Mouse (Mus musculus) stomach, postnatal 0 days (tissue): ENCODE data around the gene Nr2f1. TPM values are rescaled to one million over a fixed set of nuclear protein-coding genes. Genes with fewer than 3 reads are reported as not detected.

Source experiments
- ATAC-seq: fragments of 200-750 bp; cut with Nextera tagmentation; 2 replicates; pipeline ENCODE4 v1.8.0; 2017; ENCODE audit not compliant: low FRiP score, low TSS enrichment
- DNase-seq: peaks from one replicate; pipeline ENCODE4 v3.0.0-alpha.2; 2016; ENCODE audit warnings: low spot score
- H3K27ac ChIP-seq: fragments of 300-500 bp; sonication (generic); replicated peaks from 2 replicates; pipeline ENCODE4 v1.5.1; 2014; ENCODE audit warnings: mild to moderate bottlenecking, control low read depth
- H3K27me3 ChIP-seq: fragments of 300-500 bp; sonication (generic); 2 replicates; pipeline ENCODE4 v1.6.1; 2014; ENCODE audit warnings: low read length; ENCODE audit not compliant: control insufficient read depth, insufficient read depth
- H3K36me3 ChIP-seq: fragments of 300-500 bp; sonication (generic); 2 replicates; pipeline ENCODE4 v1.6.1; 2014; ENCODE audit warnings: low read length, mixed read lengths; ENCODE audit not compliant: control insufficient read depth, insufficient read depth
- H3K4me1 ChIP-seq: fragments of 300-500 bp; sonication (generic); replicated peaks from 2 replicates; pipeline ENCODE4 v1.6.1; 2014; ENCODE audit warnings: antibody characterized with exemption; ENCODE audit not compliant: control insufficient read depth, insufficient read depth
- H3K4me2 ChIP-seq: fragments of 300-500 bp; sonication (generic); replicated peaks from 2 replicates; pipeline ENCODE4 v1.6.1; 2014; ENCODE audit warnings: low read depth, mild to moderate bottlenecking, control low read depth, moderate library complexity
- H3K4me3 ChIP-seq: fragments of 300-500 bp; sonication (generic); 2 replicates; pipeline ENCODE4 v1.5.1; 2014; ENCODE audit warnings: low read depth, low read length, control low read depth
- H3K9ac ChIP-seq: fragments of 300-500 bp; sonication (generic); 2 replicates; pipeline ENCODE4 v1.6.1; 2014; ENCODE audit warnings: mild to moderate bottlenecking, low read length, control low read depth, mixed read lengths
- H3K9me3 ChIP-seq: fragments of 300-500 bp; sonication (generic); 2 replicates; pipeline ENCODE4 v1.6.1; 2016; ENCODE audit warnings: low read length; ENCODE audit not compliant: control insufficient read depth
- CTCF ChIP-seq: IDR thresholded peaks from 2 replicates; pipeline ENCODE4 v1.5.1; 2016; ENCODE audit warnings: antibody characterized with exemption, low read depth, mild to moderate bottlenecking, moderate library complexity
- EP300 ChIP-seq: optimal IDR thresholded peaks from 2 replicates; pipeline ENCODE3; 2016; ENCODE audit warnings: antibody characterized with exemption
- WGBS: fragments of 180-500 bp; shearing (Covaris S2); extraction: QIAGEN DNeasy Blood & Tissue Kit; methylation state at CpG from one replicate; pipeline ENCODE4 v1.1.7; 2014; 5-methylcytosine and 5-hydroxymethylcytosine counted together
- polyA plus RNA-seq: library from polyadenylated mRNA; unstranded; fragments of >200 nt; fragmentation: Nextera tagmentation; extraction: Ambion mirVana; gene quantifications from 2 replicates; pipeline ENCODE4 v1.2.1, GENCODE M21; 2015

Gene Nr2f1
- polyA plus RNA-seq, 1 experiment from 2014 or later = 5.8 TPM

DNA sequence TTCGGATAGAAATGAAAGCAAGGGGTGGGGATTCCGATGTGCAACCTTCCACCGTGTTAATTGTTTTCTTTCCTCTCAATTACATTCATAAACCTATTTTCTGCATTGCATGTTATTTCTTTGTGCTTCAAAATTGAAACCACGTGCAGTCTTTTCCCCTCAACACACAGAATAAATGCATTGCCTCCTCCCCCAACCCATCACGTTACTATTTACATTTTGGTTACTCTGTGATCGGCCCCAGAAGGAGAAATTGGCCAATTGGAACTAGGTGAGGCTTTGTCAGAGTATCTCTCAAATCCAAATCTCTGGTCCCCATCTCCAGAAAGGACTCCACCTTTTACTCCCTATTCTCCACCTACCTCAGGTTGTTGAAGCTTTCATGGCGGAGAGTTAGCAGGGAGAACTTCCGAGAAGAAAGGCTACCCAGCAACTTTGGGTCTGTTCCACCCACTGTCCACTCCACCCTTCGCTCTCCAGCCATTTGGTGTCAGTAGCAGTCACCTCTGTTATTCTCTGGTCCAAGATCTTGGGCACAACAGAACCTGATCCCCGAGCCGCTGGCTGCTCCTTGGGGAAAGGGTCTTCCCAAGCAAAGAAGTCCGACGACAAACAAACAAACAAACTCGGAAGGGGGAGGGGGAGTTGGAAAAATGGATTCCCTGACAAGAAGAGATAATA lies 14.6 kb downstream of the Nr2f1 start:
- Histone ChIP-seq H3K9me3 (no peaks in the 10 kb centered on the region), H3K36me3 (no peaks in the 10 kb centered on the region; the same call in 1 of the 2 replicates), H3K4me2 (no peak overlapping the region), H3K27ac (no peak overlapping the region), H3K4me3 (no peak overlapping the region), H3K27me3 (0 out of 2 replicates have a peak, but pooled peaks cover 2% of the 10 kb centered on the region), H3K4me1 (no peaks in the 10 kb centered on the region), H3K9ac (no peak overlapping the region)
- DNase-seq (no peak), ATAC-seq (no peak)
- WGBS = 26% methylated on average over 14 of the region's 14 CpGs
- no peak for TF ChIP-seq EP300

DNA sequence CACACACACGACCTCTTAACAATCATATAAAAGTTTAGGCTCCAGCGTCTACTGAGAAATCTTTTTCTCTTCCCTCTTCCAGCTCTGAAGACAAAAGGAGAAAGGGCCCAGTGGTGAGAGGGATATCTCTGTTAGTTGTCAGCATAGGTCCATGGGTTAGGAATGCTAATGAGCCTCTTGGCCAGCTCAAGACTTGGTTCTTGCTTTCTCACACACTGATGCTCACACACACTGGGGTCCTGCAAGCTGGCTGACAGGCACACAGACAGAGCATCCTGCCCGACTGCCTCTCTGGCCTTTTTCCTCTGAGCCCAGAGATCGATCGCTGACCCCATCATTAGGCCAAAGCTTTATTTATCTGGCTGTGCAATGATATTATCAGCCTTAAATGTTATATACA lies 15.6 kb downstream of the Nr2f1 start:
- Histone ChIP-seq H3K9ac (no peak overlapping the region), H3K4me1 (no peaks in the 10 kb centered on the region), H3K27me3 (0 out of 2 replicates have a peak, but pooled peaks cover 2% of the 10 kb centered on the region), H3K9me3 (no peaks in the 10 kb centered on the region), H3K27ac (no peak overlapping the region), H3K4me2 (no peak overlapping the region), H3K4me3 (no peak overlapping the region), H3K36me3 (no peaks in the 10 kb centered on the region)
- TF ChIP-seq CTCF (no peak), EP300 (no peak)
- no peak for DNase-seq
- ATAC-seq = no peak
- 38% methylated on average over 5 of the region's 5 CpGs for WGBS

DNA sequence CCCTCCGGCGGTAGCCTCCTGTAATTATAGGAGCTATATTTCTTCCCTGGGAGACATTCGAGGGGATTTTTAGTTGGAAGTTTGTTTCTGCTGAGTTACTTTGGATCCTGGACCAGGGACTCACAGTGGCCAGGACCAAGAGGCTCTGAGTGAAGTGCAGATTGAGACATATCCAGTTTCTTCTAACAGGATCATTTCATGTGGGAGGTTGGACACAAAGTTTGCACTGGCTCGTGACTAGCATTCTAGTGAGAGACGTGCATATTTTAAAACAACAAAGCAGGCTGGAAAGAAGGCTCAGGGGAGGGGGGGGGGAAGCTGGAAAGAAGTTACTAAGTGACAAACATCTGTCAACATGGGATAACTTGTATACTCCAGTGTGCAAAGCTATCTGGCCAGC lies 16.6 kb downstream of the Nr2f1 start:
- Histone ChIP-seq H3K9ac (no peak overlapping the region), H3K4me1 (no peaks in the 10 kb centered on the region)

DNA sequence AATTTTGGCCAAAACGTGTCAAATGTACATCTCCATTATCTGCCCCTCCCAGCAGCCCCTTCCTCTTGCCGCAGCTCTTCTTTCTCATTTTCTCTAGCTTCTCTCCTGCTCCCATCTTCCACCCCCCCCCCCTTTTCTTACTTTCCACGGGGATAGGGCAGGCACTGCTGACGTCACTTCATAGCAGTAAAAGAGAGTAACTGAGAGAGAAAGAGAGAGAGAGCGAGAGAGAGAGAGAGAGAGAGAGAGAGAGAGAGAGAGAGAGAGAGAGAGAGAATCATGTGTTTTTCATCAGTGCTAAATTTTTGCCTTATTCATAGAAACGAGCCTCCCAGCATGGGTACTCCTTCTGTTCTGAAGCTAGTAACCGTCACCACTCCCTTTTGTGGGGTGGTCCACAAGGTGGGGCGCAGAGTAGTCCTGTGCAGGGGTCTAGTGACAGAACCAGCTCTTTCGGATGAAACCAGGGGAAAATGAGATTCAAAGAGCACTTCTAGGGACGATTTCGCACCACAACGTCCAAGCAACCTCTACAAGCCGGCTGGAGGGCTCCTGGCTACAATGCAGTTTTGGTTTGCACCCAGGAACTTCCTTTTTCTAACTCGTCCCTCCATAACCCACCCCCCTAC lies 17.5 kb downstream of the Nr2f1 start:
- ATAC-seq (no peak), DNase-seq (no peak)
- H3K27me3 ChIP-seq = 0 out of 2 replicates have a peak, but pooled peaks cover 2% of the 10 kb centered on the region
- H3K9me3 ChIP-seq = no peaks in the 10 kb centered on the region
- H3K27ac ChIP-seq = peak overlapping the region; percentile 56; the same call in 1 of the 2 replicates
- no peaks in the 10 kb centered on the region for H3K4me1 ChIP-seq
- peak overlapping the region; percentile 56 for H3K4me2 ChIP-seq
- TF ChIP-seq EP300 (no peak), CTCF (no peak)
- no peaks in the 10 kb centered on the region for H3K36me3 ChIP-seq
- H3K4me3 ChIP-seq = peak overlapping the region; percentile 34
- WGBS = 9% methylated on average over 14 of the region's 14 CpGs
- H3K9ac ChIP-seq = 0 out of 2 replicates have a peak overlapping the region, but pooled peaks have one; percentile 31

More for the DNA sequence above, 16.6 kb downstream of the Nr2f1 start:
- Histone ChIP-seq H3K4me3 (no peak overlapping the region), H3K27ac (peak overlapping the region; percentile 24; the same call in 1 of the 2 replicates), H3K36me3 (no peaks in the 10 kb centered on the region), H3K27me3 (0 out of 2 replicates have a peak, but pooled peaks cover 2% of the 10 kb centered on the region), H3K4me2 (peak overlapping the region; percentile 56), H3K9me3 (no peaks in the 10 kb centered on the region)
- ATAC-seq (no peak), DNase-seq (no peak)
- WGBS = 17% methylated on average over 5 of the region's 5 CpGs
- TF ChIP-seq CTCF (no peak), EP300 (no peak)

DNA sequence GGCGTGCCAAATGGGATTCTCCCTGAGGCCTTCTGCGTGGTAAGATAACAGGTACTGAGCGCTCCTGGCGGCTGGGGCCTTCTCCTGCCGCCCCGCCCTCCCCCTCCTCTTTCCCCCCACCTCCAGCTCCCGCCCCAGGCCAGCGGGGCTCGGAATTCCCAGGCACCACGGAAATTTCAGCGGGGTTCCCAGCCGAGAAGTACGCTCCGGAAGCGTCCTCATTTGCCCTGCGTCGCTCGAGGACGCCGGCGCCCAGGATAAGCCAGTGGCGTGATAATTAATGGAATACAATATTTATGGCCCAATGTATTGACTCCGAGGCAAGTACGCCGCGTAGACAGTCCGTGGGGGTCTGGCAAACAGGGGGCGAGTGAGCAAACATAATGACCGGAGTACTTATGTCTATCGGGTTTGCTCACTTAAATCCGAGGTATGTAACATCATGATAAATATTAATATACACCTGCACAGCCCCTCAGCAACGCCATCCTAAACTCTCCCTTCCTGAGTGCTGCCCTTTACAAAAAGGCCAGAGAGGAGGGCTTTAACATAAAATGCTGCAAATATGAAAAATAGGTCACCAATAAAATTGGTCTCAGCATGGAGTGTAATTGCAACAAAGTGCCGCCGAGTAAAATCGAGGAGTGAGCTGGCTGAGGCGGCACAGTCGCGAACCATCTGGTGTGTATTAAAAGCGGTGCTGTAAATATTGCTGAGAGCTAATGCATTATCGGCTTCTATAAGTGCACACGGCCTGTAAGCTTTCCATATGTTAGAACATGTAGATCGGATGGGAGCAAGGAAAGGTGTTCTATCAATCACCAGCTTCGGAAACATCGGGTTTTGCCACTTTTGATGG lies 18.3 kb downstream of the Nr2f1 start:
- 0 out of 2 replicates have a peak, but pooled peaks cover 2% of the 10 kb centered on the region for H3K27me3 ChIP-seq
- no peak overlapping the region for H3K9ac ChIP-seq
- H3K4me2 ChIP-seq = peak overlapping the region; percentile 56
- no peak for TF ChIP-seq CTCF
- TF ChIP-seq EP300 = no peak
- H3K36me3 ChIP-seq = no peaks in the 10 kb centered on the region
- peak overlapping the region; percentile 34 for H3K4me3 ChIP-seq
- no peak for ATAC-seq
- DNase-seq = no peak
- 2% methylated on average over 43 of the region's 44 CpGs for WGBS
- H3K4me1 ChIP-seq = no peaks in the 10 kb centered on the region
- peak overlapping the region; percentile 35; the same call in 1 of the 2 replicates for H3K27ac ChIP-seq
- no peaks in the 10 kb centered on the region for H3K9me3 ChIP-seq
